Mouse (Mus musculus) kidney, postnatal 14 days (tissue): Measurements from ENCODE around the gene Crim1.
A peak's percentile ranks its signal among the peaks of the same experiment; 100 is the strongest.

Experiments
- DNase-seq: peaks from one replicate; pipeline ENCODE4 v3.0.0; 2022; ENCODE audit warnings: mixed read lengths

The Crim1 gene

GRCm38 (mm10) chr17:78199626-78200560 is at the start of gene Crim1:
Gene Crim1, plus strand, starts transcription at chr17:78200248.
- peak; percentile 91 for DNase-seq

DNA sequence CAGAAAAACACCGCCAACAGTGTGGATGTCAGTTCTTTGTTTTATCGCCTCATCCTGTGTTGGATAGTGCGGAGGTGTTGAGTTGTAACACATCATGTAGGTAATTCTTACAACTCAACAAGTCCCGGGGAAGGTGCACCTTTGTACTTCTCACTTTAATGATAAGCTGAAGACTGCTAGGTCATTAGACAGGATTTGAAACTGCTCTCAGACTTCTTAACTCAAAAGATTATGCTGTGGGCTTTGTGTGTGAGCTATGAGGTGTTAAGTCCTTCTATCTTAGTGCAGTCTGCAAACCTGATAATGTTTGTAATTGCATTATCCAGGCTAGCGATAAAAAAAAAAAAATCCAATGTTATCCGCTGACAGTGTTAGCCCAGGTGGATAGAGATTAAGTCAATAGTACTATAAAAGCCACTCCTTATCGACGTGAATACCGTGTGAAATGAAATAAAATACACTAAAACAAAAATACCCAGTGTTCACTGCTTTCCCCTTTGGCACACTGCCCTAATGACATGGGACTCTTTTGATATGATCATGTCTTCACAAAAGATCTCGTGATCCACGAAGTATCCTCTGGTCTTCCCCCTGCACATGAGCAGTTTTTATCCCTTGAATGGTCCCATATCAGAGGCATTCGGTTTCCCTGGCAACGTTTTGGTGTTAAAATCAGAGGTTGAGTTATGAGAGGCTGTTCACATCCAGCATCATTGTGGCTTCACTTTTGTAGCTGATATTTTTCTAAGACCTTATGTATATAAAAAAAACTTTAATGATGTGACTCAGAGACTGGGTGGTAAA is 48.4 kb upstream of the Crim1 start:
- no peak for DNase-seq

DNA sequence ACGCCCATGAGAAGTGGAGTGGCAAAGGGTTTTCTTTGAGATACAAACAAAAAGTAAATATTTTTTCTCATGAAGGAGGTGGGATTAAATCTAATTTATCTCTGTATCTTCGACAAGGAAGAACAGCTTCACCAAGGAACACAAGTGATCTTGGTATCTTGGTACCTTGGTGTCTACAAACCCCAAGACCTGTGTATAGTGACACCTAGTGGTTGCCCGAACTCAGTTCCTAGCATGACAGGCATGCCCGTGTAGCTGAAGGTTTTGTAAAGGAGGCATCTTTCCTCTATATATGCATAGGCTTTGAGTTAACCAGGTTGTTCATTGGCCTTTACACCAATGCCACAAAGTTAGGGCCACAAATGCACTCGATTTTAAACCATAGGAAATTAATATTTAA is 36.8 kb upstream of the Crim1 start:
- peak; percentile 59 for DNase-seq

- no peak for DNase-seq
Observed at GRCm38 (mm10) chr17:78163724-78164236, 36.3 kb upstream of the Crim1 start.

- DNase-seq: no peak
Observed at GRCm38 (mm10) chr17:78165855-78166254, 34.2 kb upstream of the Crim1 start.

GRCm38 (mm10) chr17:78166566-78166965 is 33.5 kb upstream of the Crim1 start:
- no peak for DNase-seq

DNA sequence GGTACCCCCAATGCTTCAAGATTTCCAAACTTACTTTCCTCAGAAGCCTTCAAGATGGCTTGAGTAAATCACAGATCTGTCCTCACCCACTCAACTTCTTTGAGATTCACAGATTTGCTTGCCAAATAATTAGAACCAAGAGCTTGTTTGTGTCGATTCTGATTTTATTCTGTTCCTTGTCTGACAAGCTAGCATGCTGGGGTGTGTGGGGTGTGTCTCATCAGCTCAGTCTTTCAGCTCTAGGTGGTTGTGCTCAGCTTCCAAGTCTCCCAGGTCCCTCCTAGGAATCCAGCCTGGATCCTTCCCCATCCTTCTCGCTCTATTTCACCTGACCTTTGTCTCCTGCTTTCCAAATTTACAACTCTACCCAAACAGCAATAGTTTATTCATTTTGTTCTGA is 27.7 kb upstream of the Crim1 start:
- DNase-seq: no peak

GRCm38 (mm10) chr17:78180766-78181165 is 19.3 kb upstream of the Crim1 start:
- no peak for DNase-seq

DNA sequence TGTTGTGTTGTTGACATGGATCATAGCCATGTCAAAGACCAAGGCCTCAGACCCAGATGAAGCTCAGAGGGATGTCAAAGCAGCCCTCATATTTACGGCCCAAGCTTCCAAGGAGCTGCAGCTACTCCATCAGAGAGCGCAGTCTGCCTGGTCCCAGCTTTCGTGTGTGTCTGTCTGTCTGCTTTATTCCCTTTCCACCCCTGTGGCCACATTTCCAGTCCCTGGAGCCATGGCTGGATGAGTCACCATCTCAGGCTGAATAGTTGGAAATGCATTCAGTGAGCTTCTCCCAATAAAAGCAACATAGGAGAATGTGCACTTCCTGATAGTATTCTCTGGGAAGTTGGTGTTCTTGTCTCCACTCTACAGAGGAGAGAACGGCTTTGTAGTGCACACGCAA is 3.9 kb upstream of the Crim1 start:
- no peak for DNase-seq

GRCm38 (mm10) chr17:78197111-78197510 is 2.9 kb upstream of the Crim1 start:
- peak; percentile 78 for DNase-seq

- DNase-seq: no peak
Observed at GRCm38 (mm10) chr17:78198140-78198539, 1.9 kb upstream of the Crim1 start.

DNA sequence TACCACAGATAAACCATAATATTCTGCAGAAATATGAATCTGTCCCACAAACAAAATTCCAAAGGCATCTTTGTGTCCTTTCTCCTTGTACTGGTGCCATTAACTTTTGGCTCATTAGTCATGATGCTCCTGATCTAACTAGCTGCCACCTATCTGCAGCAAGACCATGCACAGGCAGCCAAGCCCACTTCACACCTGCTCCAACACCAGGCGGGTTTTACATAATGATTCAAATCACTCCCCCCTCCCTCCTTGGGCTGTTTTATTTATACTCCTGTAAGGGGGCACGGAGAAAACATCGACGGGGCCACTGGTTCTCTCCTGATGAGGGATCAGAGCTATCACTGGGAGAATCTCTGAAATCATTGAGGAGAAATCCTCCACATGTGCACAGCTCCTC is 1.2 kb upstream of the Crim1 start:
- DNase-seq: peak; percentile 4

- DNase-seq: no peak
Observed at GRCm38 (mm10) chr17:78199231-78199625, 820 bp upstream of the Crim1 start.

GRCm38 (mm10) chr17:78200561-78201220 is 643 bp downstream of the Crim1 start:
- peak; percentile 69 for DNase-seq

DNA sequence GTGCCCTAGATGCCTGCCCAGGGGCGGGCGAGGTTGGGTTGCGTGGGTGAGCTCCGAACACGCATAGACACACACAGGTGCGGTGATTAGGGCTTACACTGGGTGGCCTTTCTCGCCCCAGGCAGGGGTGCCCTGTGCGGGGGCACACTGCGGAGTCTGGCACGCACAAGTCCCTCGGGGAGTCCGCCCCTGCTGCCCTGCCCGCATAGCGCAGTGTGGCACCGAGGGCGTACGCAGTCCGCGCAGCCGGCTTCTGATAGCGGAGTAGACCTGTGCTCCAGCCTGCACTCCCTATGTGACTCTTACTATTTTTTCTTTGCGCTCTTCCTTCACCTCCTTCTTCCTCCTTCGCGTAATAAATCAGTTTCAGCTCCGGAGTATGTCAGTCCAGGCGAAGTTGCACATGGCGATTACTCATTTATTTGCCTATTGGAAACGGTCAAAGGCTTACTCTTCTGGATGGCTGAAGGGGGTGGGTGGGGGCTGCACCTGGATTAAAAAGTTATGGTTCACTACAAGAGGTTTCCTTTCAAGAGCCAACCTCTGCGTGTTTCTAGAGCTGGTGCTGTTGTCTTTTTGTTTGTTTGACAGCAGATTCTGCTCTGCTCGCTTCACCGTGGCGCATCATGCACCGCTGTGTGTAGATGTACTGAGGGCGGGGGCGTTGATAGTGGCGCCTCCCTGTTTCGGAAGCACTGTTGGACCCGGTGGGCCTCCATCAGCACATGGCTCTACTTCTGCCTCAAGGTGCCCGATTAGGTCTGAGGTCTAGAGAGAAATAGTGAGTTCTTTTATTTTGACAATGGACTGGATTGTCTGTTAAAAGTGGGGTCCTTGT is 1.4 kb downstream of the Crim1 start:
- DNase-seq: peak; percentile 56

- DNase-seq: peak; percentile 8
Observed at GRCm38 (mm10) chr17:78202221-78202620, 2.2 kb downstream of the Crim1 start.

- peak; percentile 2 for DNase-seq
Observed at GRCm38 (mm10) chr17:78202756-78203155, 2.7 kb downstream of the Crim1 start.

- no peak for DNase-seq
Observed at GRCm38 (mm10) chr17:78203478-78203877, 3.4 kb downstream of the Crim1 start.

GRCm38 (mm10) chr17:78206421-78206820 is 6.4 kb downstream of the Crim1 start:
- peak; percentile 70 for DNase-seq

GRCm38 (mm10) chr17:78207246-78207645 is 7.2 kb downstream of the Crim1 start:
- no peak for DNase-seq

- DNase-seq: no peak
Observed at GRCm38 (mm10) chr17:78208805-78209204, 8.8 kb downstream of the Crim1 start.

GRCm38 (mm10) chr17:78209646-78210045 is 9.6 kb downstream of the Crim1 start:
- DNase-seq: no peak
